ENCODE assay signal across 8 mouse cellular contexts in genomic region chr13:81710775-81711545, GRCm38 (mm10). TPM values are rescaled to one million over a fixed set of nuclear protein-coding genes. Genes with fewer than 3 reads are reported as not detected.
DNase-seq lines count a peak whose midpoint lies in the region; ATAC-seq and TF ChIP-seq lines count a peak whose summit lies in the region.

Gene Polr3g (minus strand): TSS chr13:81711013.
Gene Mblac2 (plus strand): TSS chr13:81711341.

- no peaks in the 10 kb centered on the region for H3K27me3 ChIP-seq in CH12.LX (replicated peaks)
- no peaks in the 10 kb centered on the region for H3K27me3 ChIP-seq in forebrain, embryonic 11.5 days (ENCODE audit: control insufficient read depth, insufficient read depth, low read length)
- no peaks in the 10 kb centered on the region for H3K27me3 ChIP-seq in heart, embryonic 16.5 days (ENCODE audit: control insufficient read depth, insufficient read depth, low read length)
- no peaks in the 10 kb centered on the region for H3K27me3 ChIP-seq in liver, embryonic 15.5 days
- no peaks in the 10 kb centered on the region for H3K27me3 ChIP-seq in neural tube, embryonic 12.5 days (replicated peaks)

- peak within 1 kb of the TSS; percentile 80 to 90 (median 88) for H3K4me3 ChIP-seq in CH12.LX (replicated peaks in 1 of 3; ENCODE audit: low read depth in 2 of 3, low read length in 2 of 3, poor library complexity in 1 of 3)
- peak within 1 kb of the TSS; percentile 75 for H3K4me3 ChIP-seq in forebrain, embryonic 11.5 days (ENCODE audit: low read depth, low read length)
- H3K4me3 ChIP-seq in heart, embryonic 16.5 days (ENCODE audit: low read length): peak within 1 kb of the TSS; percentile 95
- H3K4me3 ChIP-seq in liver, embryonic 15.5 days (replicated peaks): peak within 1 kb of the TSS; percentile 87
- H3K4me3 ChIP-seq in neural tube, embryonic 12.5 days: peak within 1 kb of the TSS; percentile 79

- TF ChIP-seq RAD21 in CH12.LX (IDR thresholded peaks at IDR 0.05; ENCODE audit: low read depth, low read length): no peak

- WGBS in forebrain, embryonic 11.5 days: under 1% methylated on average over 61 of the region's 61 CpGs
- under 1% methylated on average over 61 of the region's 61 CpGs for whole genome bisulfite sequencing in heart, embryonic 16.5 days
- WGBS in liver, embryonic 15.5 days (ENCODE audit: insufficient replicate concordance): under 1% methylated on average over 61 of the region's 61 CpGs
- WGBS in neural tube, embryonic 12.5 days: under 1% methylated on average over 61 of the region's 61 CpGs

- peak; percentile 95 for TF ChIP-seq POLR2A in CH12.LX (IDR thresholded peaks at IDR 0.05; ENCODE audit: low read depth, low read length)

- H3K27ac ChIP-seq in CH12.LX (ENCODE audit: insufficient read depth, low read depth): peak within 1 kb of the TSS; percentile 50
- H3K27ac ChIP-seq in forebrain, embryonic 11.5 days (ENCODE audit: low read depth, low read length): peak within 1 kb of the TSS; percentile 68
- H3K27ac ChIP-seq in heart, embryonic 16.5 days (ENCODE audit: low read length): peak within 1 kb of the TSS; percentile 91
- peak within 1 kb of the TSS; percentile 93 for H3K27ac ChIP-seq in liver, embryonic 15.5 days (replicated peaks)
- H3K27ac ChIP-seq in neural tube, embryonic 12.5 days: peak within 1 kb of the TSS; percentile 65

- H3K4me2 ChIP-seq in CH12.LX (ENCODE audit: insufficient read depth, low read depth, poor library complexity, severe bottlenecking): peak within 1 kb of the TSS; percentile 97
- H3K4me2 ChIP-seq in forebrain, embryonic 11.5 days (ENCODE audit: low read depth, low read length, severe bottlenecking): peak within 1 kb of the TSS; percentile 93
- H3K4me2 ChIP-seq in heart, embryonic 16.5 days (ENCODE audit: low read depth, low read length): peak within 1 kb of the TSS; percentile 99
- H3K4me2 ChIP-seq in liver, embryonic 15.5 days: peak within 1 kb of the TSS; percentile 99
- H3K4me2 ChIP-seq in neural tube, embryonic 12.5 days (replicated peaks): peak within 1 kb of the TSS; percentile 98

- peak; percentile 98 for ATAC-seq in forebrain, embryonic 11.5 days (replicated peaks; ENCODE audit: low FRiP score)
- ATAC-seq in heart, embryonic 16.5 days (replicated peaks; ENCODE audit: extremely low read depth, insufficient read depth, low FRiP score): peak; percentile 94
- ATAC-seq in liver, embryonic 15.5 days (ENCODE audit: insufficient read depth): peak; percentile 94
- ATAC-seq in neural tube, embryonic 12.5 days (ENCODE audit: low FRiP score, low read depth): peak; percentile 96

- H3K9ac ChIP-seq in CH12.LX (ENCODE audit: insufficient read depth, low read depth): peak within 1 kb of the TSS; percentile 38
- peak within 1 kb of the TSS; percentile 60 for H3K9ac ChIP-seq in forebrain, embryonic 11.5 days (ENCODE audit: low read length)
- H3K9ac ChIP-seq in heart, embryonic 16.5 days (ENCODE audit: low read length): peak within 1 kb of the TSS; percentile 86
- H3K9ac ChIP-seq in liver, embryonic 15.5 days: peak within 1 kb of the TSS; percentile 70
- peak within 1 kb of the TSS; percentile 65 for H3K9ac ChIP-seq in neural tube, embryonic 12.5 days

- in situ Hi-C loops in CH12.LX (cut with MboI; ENCODE audit: low pct_ligation_motif_present, low pct_unique_long_range_greater_than_20kb, low sequenced_read_pairs): no loop called here

- H3K4me1 ChIP-seq in CH12.LX (ENCODE audit: control insufficient read depth in 1 of 2, insufficient read depth in 2 of 2): peaks cover 3 to 31% of the 10 kb centered on the region in 2 experiments; a peak in 3 of 4 replicates
- peaks cover 4% of the 10 kb centered on the region; the same call in 1 of the 2 replicates for H3K4me1 ChIP-seq in forebrain, embryonic 11.5 days (replicated peaks; ENCODE audit: control insufficient read depth, insufficient read depth, low read length)
- peaks cover 15% of the 10 kb centered on the region for H3K4me1 ChIP-seq in heart, embryonic 16.5 days (ENCODE audit: control insufficient read depth, insufficient read depth, low read length)
- H3K4me1 ChIP-seq in liver, embryonic 15.5 days (replicated peaks): peaks cover 45% of the 10 kb centered on the region
- peaks cover 10% of the 10 kb centered on the region for H3K4me1 ChIP-seq in neural tube, embryonic 12.5 days

- no peaks in the 10 kb centered on the region for H3K9me3 ChIP-seq in CH12.LX (replicated peaks; ENCODE audit: low read length)
- H3K9me3 ChIP-seq in forebrain, embryonic 11.5 days (ENCODE audit: control insufficient read depth, low read length): no peaks in the 10 kb centered on the region
- H3K9me3 ChIP-seq in heart, embryonic 16.5 days (replicated peaks; ENCODE audit: control insufficient read depth, low read length): no peaks in the 10 kb centered on the region
- no peaks in the 10 kb centered on the region for H3K9me3 ChIP-seq in liver, embryonic 15.5 days (replicated peaks)
- no peaks in the 10 kb centered on the region for H3K9me3 ChIP-seq in neural tube, embryonic 12.5 days

- dilution Hi-C loops in CH12.LX (cut with MboI; ENCODE audit: extremely low pct_ligation_motif_present, extremely low pct_unique_long_range_greater_than_20kb, low sequenced_read_pairs): no loop called here

- no peak for TF ChIP-seq EP300 in CH12.LX (IDR thresholded peaks at IDR 0.05; ENCODE audit: low read length)

- no peak for TF ChIP-seq CTCF in CH12.LX (conservative IDR thresholded peaks at IDR 0.05 in 1 of 2, IDR thresholded peaks at IDR 0.05 in 1 of 2; ENCODE audit: low read depth in 2 of 2, low read length in 2 of 2)

- H3K79me2 ChIP-seq in CH12.LX (replicated peaks; ENCODE audit: control insufficient read depth, extremely low read depth, insufficient read depth, poor library complexity, severe bottlenecking): peaks cover 13% of the 10 kb centered on the region

- peak; percentile 92 for DNase-seq in CH12.LX (ENCODE audit: extremely low read depth)
- DNase-seq in c-Kit-positive CD71-positive TER-119-negative erythroid progenitor cells, embryonic 14.5 days (ENCODE audit: low read depth): peak; percentile 92
- peak; percentile 97 for DNase-seq in forebrain, embryonic 11.5 days (ENCODE audit: low spot score)
- DNase-seq in kidney, postnatal 36 days: peak; percentile 94 to 98
- peak; percentile 88 for DNase-seq in telencephalon, adult 2 months (ENCODE audit: low read depth, low spot score)

- H3K36me3 ChIP-seq in CH12.LX (replicated peaks in 1 of 2; ENCODE audit: control insufficient read depth in 1 of 2, insufficient read depth in 1 of 2, low read length in 1 of 2): peaks cover 0 to 7% of the 10 kb centered on the region in 2 experiments
- H3K36me3 ChIP-seq in forebrain, embryonic 11.5 days (ENCODE audit: control insufficient read depth, insufficient read depth, low read length): no peaks in the 10 kb centered on the region
- H3K36me3 ChIP-seq in heart, embryonic 16.5 days (ENCODE audit: control insufficient read depth, insufficient read depth): no peaks in the 10 kb centered on the region
- no peaks in the 10 kb centered on the region for H3K36me3 ChIP-seq in liver, embryonic 15.5 days (replicated peaks)
- H3K36me3 ChIP-seq in neural tube, embryonic 12.5 days: no peaks in the 10 kb centered on the region

TF ChIP-seq in CH12.LX, 34 proteins besides CTCF, POLR2A, EP300 and RAD21 (continues in another document):
- peak; percentile 59; the same call in 1 of the 2 replicates for TF ChIP-seq MAZ (IDR thresholded peaks at IDR 0.05; ENCODE audit: low read depth, low read length)
- peak; percentile 77 for TF ChIP-seq TCF12 (IDR thresholded peaks at IDR 0.05; ENCODE audit: low read depth, low read length)
- peak; percentile 72 for TF ChIP-seq BHLHE40 (IDR thresholded peaks at IDR 0.05; ENCODE audit: low read depth, low read length)
- TF ChIP-seq IRF4 (IDR thresholded peaks at IDR 0.05; ENCODE audit: low read depth, low read length): peak; percentile 43; the same call in 1 of the 2 replicates
- no peak for TF ChIP-seq USF2 (conservative IDR thresholded peaks at IDR 0.05; ENCODE audit: low read depth, low read length)
- TF ChIP-seq HCFC1 (IDR thresholded peaks at IDR 0.05; ENCODE audit: low read depth, low read length): peak; percentile 79
- peak; percentile 72; the same call in 1 of the 2 replicates for TF ChIP-seq MYC (IDR thresholded peaks at IDR 0.05; ENCODE audit: low read depth, low read length)
- TF ChIP-seq JUN (IDR thresholded peaks at IDR 0.05; ENCODE audit: insufficient read depth, low read depth, low read length): no peak
- TF ChIP-seq POLR2AphosphoS2 (IDR thresholded peaks at IDR 0.05; ENCODE audit: low read depth, low read length): peak; percentile 51; the same call in 1 of the 2 replicates
- peak; percentile 84 for TF ChIP-seq MXI1 (IDR thresholded peaks at IDR 0.05; ENCODE audit: low read depth, low read length)
- peak; percentile 55 for TF ChIP-seq NRF1 (IDR thresholded peaks at IDR 0.05; ENCODE audit: low read depth, low read length)
- TF ChIP-seq NELFE (IDR thresholded peaks at IDR 0.05; ENCODE audit: low read depth, low read length): peak; percentile 88
- peak; percentile 59 for TF ChIP-seq SIN3A (IDR thresholded peaks at IDR 0.05; ENCODE audit: low read length)
- TF ChIP-seq JUND (conservative IDR thresholded peaks at IDR 0.05; ENCODE audit: low read depth, low read length): no peak
- peak; percentile 82 for TF ChIP-seq ZMIZ1 (IDR thresholded peaks at IDR 0.05; ENCODE audit: low read depth, low read length)
- TF ChIP-seq USF1 (IDR thresholded peaks at IDR 0.05; ENCODE audit: low read depth, low read length): peak; percentile 24
- TF ChIP-seq KAT2A (IDR thresholded peaks at IDR 0.05; ENCODE audit: insufficient replicate concordance, low read length): 0 out of 2 replicates have a peak, but pooled peaks have one; percentile 45

RNA-seq across cellular contexts. Expression of gene Polr3g, which starts in this region (rescaled TPM):
- total RNA-seq in CH12.LX (2012; rRNA removed) (19.1 and 22.0 TPM in 2 replicates), CH12.LX (2014; rRNA removed) (51.2 and 52.5 TPM in 2 replicates)
- polyA plus RNA-seq in CH12.LX (2012; ENCODE audit: insufficient read length, low read depth): 45.2 and 54.0 TPM in 2 replicates
- polyA plus RNA-seq in forebrain, embryonic 11.5 days (2014; fragmentation: Nextera tagmentation; extraction: Ambion mirVana): 14.3 and 15.2 TPM in 2 replicates
- 14.1 and 14.9 TPM in 2 replicates for polyA plus RNA-seq in heart, embryonic 16.5 days (2015; fragmentation: Nextera tagmentation; extraction: Ambion mirVana)
- 7.8 and 10.0 TPM in 2 replicates for polyA plus RNA-seq in liver, embryonic 15.5 days (2015; fragmentation: Nextera tagmentation; extraction: Ambion mirVana)
- polyA plus RNA-seq in neural tube, embryonic 12.5 days (2016; fragmentation: Nextera tagmentation; extraction: Ambion mirVana): 11.3 and 11.4 TPM in 2 replicates

RNA-seq across cellular contexts. Expression of gene Mblac2, which starts in this region (rescaled TPM):
- total RNA-seq in CH12.LX (2012; rRNA removed) (0.38 and 0.42 TPM in 2 replicates), CH12.LX (2014; rRNA removed) (0.54 and 0.71 TPM in 2 replicates)
- 0.13 and 0.74 TPM in 2 replicates for polyA plus RNA-seq in CH12.LX (2012; ENCODE audit: insufficient read length, low read depth)
- polyA plus RNA-seq in forebrain, embryonic 11.5 days (2014; fragmentation: Nextera tagmentation; extraction: Ambion mirVana): 5.9 and 6.4 TPM in 2 replicates
- polyA plus RNA-seq in heart, embryonic 16.5 days (2015; fragmentation: Nextera tagmentation; extraction: Ambion mirVana): 8.5 and 9.3 TPM in 2 replicates
- 3.4 and 3.7 TPM in 2 replicates for polyA plus RNA-seq in liver, embryonic 15.5 days (2015; fragmentation: Nextera tagmentation; extraction: Ambion mirVana)
- polyA plus RNA-seq in neural tube, embryonic 12.5 days (2016; fragmentation: Nextera tagmentation; extraction: Ambion mirVana): 15.2 and 17.8 TPM in 2 replicates

Comparison
In these comparisons a context has a peak if more than half of its experiments do, and no peak if none do; other contexts are left out.
1. Peak in every context shown above with its lines: DNase-seq, ATAC-seq, H3K4me3 ChIP-seq and H3K27ac ChIP-seq.